19 mouse cellular contexts compared by ENCODE assay signal in genomic region chr6:115969952-115970351, GRCm38 (mm10). TPM values are rescaled to one million over a fixed set of nuclear protein-coding genes. Genes with fewer than 3 reads are reported as not detected.
DNase-seq lines count a peak whose midpoint lies in the region; ATAC-seq and TF ChIP-seq lines count a peak whose summit lies in the region.
"Had no signal": no experiment of that assay in that cellular context is flagged by ENCODE, and none has a peak within 500 bp of the region (broad histone marks: within the 10 kb centered on the region; RNA-seq: fewer than 3 reads in every experiment).

No protein-coding gene starts in this region.

- no peak for TF ChIP-seq CTCF in spleen, adult 2 months (IDR thresholded peaks at IDR 0.05; ENCODE audit: extremely low read depth, insufficient read depth, insufficient read length, insufficient replicate concordance)

- no peak overlapping the region for H3K4me3 ChIP-seq in spleen, adult 2 months (ENCODE audit: extremely low read depth, insufficient read depth, insufficient read length)
- no peak overlapping the region for H3K4me3 ChIP-seq in forebrain, embryonic 15.5 days
- H3K4me3 ChIP-seq: forebrain, embryonic 12.5 days; kidney, embryonic 15.5 days; megakaryocyte, embryonic 14.5 days; neural tube, embryonic 13.5 days had no signal

- H3K4me1 ChIP-seq in spleen, adult 2 months (ENCODE audit: control insufficient read depth, insufficient read depth, insufficient read length) = peaks cover 21% of the 10 kb centered on the region; the same call in 1 of the 2 replicates
- H3K4me1 ChIP-seq in forebrain, embryonic 15.5 days = peaks cover 18% of the 10 kb centered on the region

- H3K9ac ChIP-seq in forebrain, embryonic 15.5 days (replicated peaks) = no peak overlapping the region
- H3K9ac ChIP-seq: forebrain, embryonic 12.5 days; kidney, embryonic 15.5 days; neural tube, embryonic 13.5 days had no signal

- peak; percentile 38 for DNase-seq in cerebellum, adult 9-10 months
- DNase-seq in cerebellum, postnatal 36 days = no peak
- DNase-seq in spleen, adult 2 months (ENCODE audit: low read depth in 1 of 2, low spot score in 2 of 2) = no peak
- DNase-seq in spleen, adult 18-20 months = no peak
- DNase-seq in thymus, postnatal 4 days = peak; percentile 56
- DNase-seq: cerebellum, adult 18-20 months; heart, postnatal 36 days had no signal

- ATAC-seq in monocyte, adult 5-6 weeks (replicated peaks; ENCODE audit: insufficient number of reproducible peaks, low FRiP score, low TSS enrichment, poor library complexity, severe bottlenecking) = peak; percentile 42
- no peak for ATAC-seq in activated CD4-positive, CD25-positive, alpha-beta regulatory T cell, adult 4 months
- ATAC-seq in forebrain, embryonic 15.5 days (replicated peaks) = no peak

- peaks cover 7% of the 10 kb centered on the region for H3K36me3 ChIP-seq in spleen, adult 2 months (ENCODE audit: control insufficient read depth, insufficient read depth, low read length)
- no peaks in the 10 kb centered on the region for H3K36me3 ChIP-seq in forebrain, embryonic 15.5 days
- H3K36me3 ChIP-seq: forebrain, embryonic 12.5 days; neural tube, embryonic 13.5 days had no signal

- 29% methylated on average over 4 of the region's 6 CpGs for WGBS in spleen, adult 2 months
- WGBS in forebrain, embryonic 15.5 days = 52% methylated on average over 5 of the region's 6 CpGs

- no peaks in the 10 kb centered on the region for H3K27me3 ChIP-seq in spleen, adult 2 months (ENCODE audit: control insufficient read depth, insufficient read depth, low read length)
- H3K27me3 ChIP-seq in forebrain, embryonic 15.5 days = no peaks in the 10 kb centered on the region
- H3K27me3 ChIP-seq: forebrain, embryonic 12.5 days; kidney, embryonic 15.5 days; neural tube, embryonic 13.5 days had no signal

- no peaks in the 10 kb centered on the region for H3K9me3 ChIP-seq in forebrain, embryonic 15.5 days
- H3K9me3 ChIP-seq: forebrain, embryonic 12.5 days; kidney, embryonic 15.5 days; megakaryocyte, embryonic 14.5 days; neural tube, embryonic 13.5 days had no signal

- H3K4me2 ChIP-seq in forebrain, embryonic 15.5 days (replicated peaks) = no peak overlapping the region
- H3K4me2 ChIP-seq: forebrain, embryonic 12.5 days; kidney, embryonic 15.5 days; neural tube, embryonic 13.5 days had no signal

- no peak for TF ChIP-seq POLR2A in spleen, adult 2 months (IDR thresholded peaks at IDR 0.05; ENCODE audit: low read depth, low read length)

- peak overlapping the region; percentile 14; the same call in 1 of the 2 replicates for H3K27ac ChIP-seq in spleen, adult 2 months (ENCODE audit: insufficient read depth, low read length)
- H3K27ac ChIP-seq in forebrain, embryonic 15.5 days (replicated peaks) = no peak overlapping the region
- H3K27ac ChIP-seq: forebrain, embryonic 12.5 days; neural tube, embryonic 13.5 days had no signal

RNA-seq across cellular contexts. Expression of gene Plxnd1, which starts 24.9 kb away (rescaled TPM):
- polyA plus RNA-seq in spleen, adult 2 months (2012; rRNA removed) = 66.1 and 87.2 TPM in 2 replicates
- 8.2 to 17.6 TPM (median 17.6 TPM) in 3 replicates for total RNA-seq in monocyte, adult 5-6 weeks (2017)
- polyA plus RNA-seq in activated CD4-positive, CD25-positive, alpha-beta regulatory T cell, adult 4 months (2017; shearing (Covaris generic)) = 10 to 100 TPM; 10.6 to 10.8 TPM
- polyA plus RNA-seq in forebrain, embryonic 15.5 days (2015; fragmentation: Nextera tagmentation; extraction: Ambion mirVana) = 13.5 and 21.4 TPM in 2 replicates

RNA-seq across cellular contexts. Expression of gene H1foo, which starts 25.2 kb away (rescaled TPM):
- polyA plus RNA-seq in spleen, adult 2 months (2012; rRNA removed) = not detected in 2 replicates
- total RNA-seq in monocyte, adult 5-6 weeks (2017) = not detected in 3 replicates
- under 1 TPM in 1 of 2 experiments, not detected in 1; 0.52 TPM for polyA plus RNA-seq in activated CD4-positive, CD25-positive, alpha-beta regulatory T cell, adult 4 months (2017; shearing (Covaris generic))
- polyA plus RNA-seq in forebrain, embryonic 15.5 days (2015; fragmentation: Nextera tagmentation; extraction: Ambion mirVana) = not detected in 2 replicates
- total RNA-seq: adrenal gland, adult 18-20 months; gastrocnemius, adult 8-10 months; heart, postnatal 36 days had no signal
- polyA plus RNA-seq: brain, embryonic 14.5 days; forebrain, embryonic 12.5 days; kidney, embryonic 15.5 days; limb, embryonic 11.5 days; liver, embryonic 16.5 days; neural tube, embryonic 13.5 days had no signal

RNA-seq across cellular contexts. Expression of gene Rho, which starts 38.4 kb away (rescaled TPM):
- 0.16 and 0.37 TPM in 2 replicates for polyA plus RNA-seq in spleen, adult 2 months (2012; rRNA removed)
- not detected in 3 replicates for total RNA-seq in monocyte, adult 5-6 weeks (2017)
- not detected for polyA plus RNA-seq in activated CD4-positive, CD25-positive, alpha-beta regulatory T cell, adult 4 months (2017; shearing (Covaris generic))
- 0.09 and 0.19 TPM in 2 replicates for polyA plus RNA-seq in forebrain, embryonic 15.5 days (2015; fragmentation: Nextera tagmentation; extraction: Ambion mirVana)
- total RNA-seq: gastrocnemius, adult 8-10 months; heart, postnatal 36 days had no signal
- polyA plus RNA-seq: liver, embryonic 16.5 days had no signal

Comparison
In these comparisons a context has a peak if more than half of its experiments do, and no peak if none do; other contexts are left out.
1. DNase-seq: peak in cerebellum, adult 9-10 months (single experiment) and thymus, postnatal 4 days (single experiment); none in cerebellum, postnatal 36 days (0 of 2), spleen, adult 2 months (0 of 2) and spleen, adult 18-20 months (0 of 2).